8 mouse cellular contexts compared by ENCODE assay signal in the genomic region with DNA sequence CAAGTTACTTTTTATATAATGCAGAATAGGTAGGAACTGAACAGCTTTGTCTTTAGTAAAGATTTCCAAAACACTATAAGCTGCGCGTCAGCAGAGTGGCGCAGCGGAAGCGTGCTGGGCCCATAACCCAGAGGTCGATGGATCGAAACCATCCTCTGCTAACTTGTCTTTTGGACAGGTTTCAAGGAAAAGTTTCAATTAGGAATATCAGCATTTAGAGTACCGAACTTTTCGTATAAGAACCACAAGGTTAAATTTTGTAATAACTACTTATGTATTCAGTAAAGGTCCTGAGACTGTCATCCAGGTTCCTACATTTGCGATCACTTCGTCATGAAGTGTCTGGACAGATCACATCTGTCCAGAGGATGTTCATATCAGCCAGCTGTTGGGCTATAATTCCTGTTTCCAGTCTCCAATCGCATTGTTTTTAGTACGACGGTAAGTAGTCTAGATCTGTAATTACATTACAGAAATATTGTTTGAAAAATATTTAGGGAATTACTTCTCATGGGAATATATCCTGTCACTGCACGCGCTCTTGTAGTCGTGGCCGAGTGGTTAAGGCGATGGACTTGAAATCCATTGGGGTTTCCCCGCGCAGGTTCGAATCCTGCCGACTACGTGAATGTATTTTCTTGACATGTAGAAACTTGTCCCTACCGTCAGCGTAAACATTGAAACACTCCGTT. TPM values are rescaled to one million over a fixed set of nuclear protein-coding genes. Genes with fewer than 3 reads are reported as not detected.
A peak's percentile ranks its signal among the peaks of the same experiment; 100 is the strongest.
DNase-seq lines count a peak whose midpoint lies in the region; ATAC-seq and TF ChIP-seq lines count a peak whose summit lies in the region.

No protein-coding gene starts in this region.

- H3K36me3 ChIP-seq in G1E (replicated peaks), result no peaks in the 10 kb centered on the region
- H3K36me3 ChIP-seq in hindbrain, embryonic 10.5 days, result no peaks in the 10 kb centered on the region
- H3K36me3 ChIP-seq in lung, embryonic 15.5 days, result no peaks in the 10 kb centered on the region
- no peaks in the 10 kb centered on the region for H3K36me3 ChIP-seq in thymus, adult 2 months (ENCODE audit: control insufficient read depth, insufficient read depth, low read length)

- no peak for TF ChIP-seq CTCF in G1E (IDR thresholded peaks at IDR 0.05; ENCODE audit: low read depth, low read length)
- no peak for TF ChIP-seq CTCF in olfactory bulb, adult 2 months (IDR thresholded peaks at IDR 0.05; ENCODE audit: insufficient read depth, low read depth, low read length)
- no peak for TF ChIP-seq CTCF in thymus, adult 2 months (IDR thresholded peaks at IDR 0.05; ENCODE audit: borderline replicate concordance, control insufficient read depth, extremely low read depth, insufficient read depth, low read length, poor library complexity)

- WGBS in hindbrain, embryonic 10.5 days, result under 1% methylated on average over 27 of the region's 27 CpGs
- under 1% methylated on average over 27 of the region's 27 CpGs for WGBS in lung, embryonic 15.5 days
- WGBS in olfactory bulb, adult 2 months, result under 1% methylated on average over 27 of the region's 27 CpGs
- WGBS in thymus, adult 2 months, result under 1% methylated on average over 27 of the region's 27 CpGs

- no peak overlapping the region for H3K27ac ChIP-seq in hindbrain, embryonic 10.5 days
- peak overlapping the region; percentile 81 for H3K27ac ChIP-seq in lung, embryonic 15.5 days
- no peak overlapping the region for H3K27ac ChIP-seq in olfactory bulb, adult 2 months (ENCODE audit: insufficient read depth, low read depth, low read length)
- no peak overlapping the region; the same call in 1 of the 2 replicates for H3K27ac ChIP-seq in thymus, adult 2 months (ENCODE audit: control insufficient read depth, insufficient read depth, low read length)

- peak overlapping the region; percentile 89 for H3K4me2 ChIP-seq in lung, embryonic 15.5 days

- DNase-seq in G1E (ENCODE audit: low spot score), result no peak
- peak; percentile 95 for DNase-seq in cerebellum, adult 9-10 months
- DNase-seq in hindbrain, embryonic 10.5 days (ENCODE audit: low spot score), result peak; percentile 89
- DNase-seq in layer of hippocampus, adult 9-10 months (ENCODE audit: low spot score), result peak; percentile 97
- DNase-seq in thymus, adult 2 months, result peak; percentile 90

- H3K27me3 ChIP-seq in G1E (ENCODE audit: insufficient read depth, low read length), result no peaks in the 10 kb centered on the region
- no peaks in the 10 kb centered on the region for H3K27me3 ChIP-seq in hindbrain, embryonic 10.5 days (ENCODE audit: insufficient read depth, poor library complexity, severe bottlenecking)
- no peaks in the 10 kb centered on the region for H3K27me3 ChIP-seq in lung, embryonic 15.5 days
- H3K27me3 ChIP-seq in thymus, adult 2 months (ENCODE audit: control insufficient read depth, insufficient read depth, low read length), result no peaks in the 10 kb centered on the region

- H3K4me1 ChIP-seq in G1E (ENCODE audit: insufficient read depth, low read depth, low read length), result peaks cover 37% of the 10 kb centered on the region
- peaks cover 6% of the 10 kb centered on the region; the same call in 1 of the 2 replicates for H3K4me1 ChIP-seq in hindbrain, embryonic 10.5 days (replicated peaks)
- H3K4me1 ChIP-seq in lung, embryonic 15.5 days, result peaks cover 15% of the 10 kb centered on the region; the same call in 1 of the 2 replicates
- H3K4me1 ChIP-seq in olfactory bulb, adult 2 months (ENCODE audit: control insufficient read depth, insufficient read depth, low read length), result peaks cover 2% of the 10 kb centered on the region; the same call in 1 of the 2 replicates
- H3K4me1 ChIP-seq in thymus, adult 2 months (replicated peaks; ENCODE audit: control insufficient read depth, insufficient read depth, low read length), result peaks cover 2% of the 10 kb centered on the region

- peak overlapping the region; percentile 67 for H3K4me3 ChIP-seq in G1E (ENCODE audit: low read depth, low read length)
- H3K4me3 ChIP-seq in hindbrain, embryonic 10.5 days, result peak overlapping the region; percentile 58
- peak overlapping the region; percentile 55 for H3K4me3 ChIP-seq in lung, embryonic 15.5 days
- peak overlapping the region; percentile 53 for H3K4me3 ChIP-seq in olfactory bulb, adult 2 months (ENCODE audit: insufficient read depth, low read depth, low read length)
- H3K4me3 ChIP-seq in thymus, adult 2 months (ENCODE audit: control insufficient read depth, insufficient read depth, low read length), result peak overlapping the region; percentile 60

- no peaks in the 10 kb centered on the region for H3K9me3 ChIP-seq in G1E (replicated peaks)
- H3K9me3 ChIP-seq in hindbrain, embryonic 10.5 days, result no peaks in the 10 kb centered on the region
- H3K9me3 ChIP-seq in lung, embryonic 15.5 days, result no peaks in the 10 kb centered on the region

- peak overlapping the region; percentile 36; the same call in 1 of the 2 replicates for H3K9ac ChIP-seq in lung, embryonic 15.5 days

- TF ChIP-seq POLR2A in olfactory bulb, adult 2 months (IDR thresholded peaks at IDR 0.05; ENCODE audit: insufficient read depth, low read depth, low read length), result no peak
- TF ChIP-seq POLR2A in thymus, adult 2 months (IDR thresholded peaks at IDR 0.05; ENCODE audit: control insufficient read depth, extremely low read depth, insufficient read depth, low read length, poor library complexity), result no peak

- ATAC-seq in G1E (ENCODE audit: extremely low read depth, insufficient number of reproducible peaks, low FRiP score, poor library complexity, severe bottlenecking), result no peak
- ATAC-seq in frontal cortex, adult (ENCODE audit: low TSS enrichment), result peak; percentile 63
- ATAC-seq in lung, embryonic 15.5 days (ENCODE audit: borderline replicate concordance, extremely low read depth, low FRiP score, low TSS enrichment), result peak; percentile 87

RNA-seq across cellular contexts. Expression of gene Hist1h4h, which starts 13.1 kb away (rescaled TPM):
- total RNA-seq in G1E (2014; fragmentation: Nextera tagmentation) (309 and 344 TPM in 2 replicates), G1E (2017) (843 and 1,115 TPM in 2 replicates)
- 11.0 and 66.6 TPM in 2 replicates for polyA plus RNA-seq in G1E (2012)
- polyA plus RNA-seq in hindbrain, embryonic 10.5 days (2016; fragmentation: Nextera tagmentation; extraction: Ambion mirVana), result 5.8 and 7.4 TPM in 2 replicates
- 6.9 and 8.1 TPM in 2 replicates for polyA plus RNA-seq in lung, embryonic 15.5 days (2015; fragmentation: Nextera tagmentation; extraction: Ambion mirVana)
- polyA plus RNA-seq in olfactory bulb, adult 2 months (2012; ENCODE audit: insufficient read depth, insufficient read length, low replicate concordance, missing spikeins), result not detected in 2 replicates
- polyA plus RNA-seq in thymus, adult 2 months (2012; rRNA removed), result 150 and 182 TPM in 2 replicates

RNA-seq across cellular contexts. Expression of gene Hist1h2af, which starts 16.0 kb away (rescaled TPM):
- 510 and 530 TPM in 2 replicates for total RNA-seq in G1E (2014; fragmentation: Nextera tagmentation)
- 1,417 and 2,284 TPM in 2 replicates for total RNA-seq in G1E (2017)
- 1,681 and 3,392 TPM in 2 replicates for polyA plus RNA-seq in G1E (2012)
- polyA plus RNA-seq in hindbrain, embryonic 10.5 days (2016; fragmentation: Nextera tagmentation; extraction: Ambion mirVana), result 7.8 and 9.2 TPM in 2 replicates
- 6.2 and 8.4 TPM in 2 replicates for polyA plus RNA-seq in lung, embryonic 15.5 days (2015; fragmentation: Nextera tagmentation; extraction: Ambion mirVana)
- not detected in 2 replicates for polyA plus RNA-seq in olfactory bulb, adult 2 months (2012; ENCODE audit: insufficient read depth, insufficient read length, low replicate concordance, missing spikeins)
- polyA plus RNA-seq in thymus, adult 2 months (2012; rRNA removed), result 4,070 and 5,945 TPM in 2 replicates

RNA-seq across cellular contexts. Expression of gene Hist1h3g, which starts 17.5 kb away (rescaled TPM):
- 647 and 719 TPM in 2 replicates for total RNA-seq in G1E (2014; fragmentation: Nextera tagmentation)
- total RNA-seq in G1E (2017), result 217 and 302 TPM in 2 replicates
- 12.1 and 32.9 TPM in 2 replicates for polyA plus RNA-seq in G1E (2012)
- 3.3 and 6.0 TPM in 2 replicates for polyA plus RNA-seq in hindbrain, embryonic 10.5 days (2016; fragmentation: Nextera tagmentation; extraction: Ambion mirVana)
- 9.5 and 10.8 TPM in 2 replicates for polyA plus RNA-seq in lung, embryonic 15.5 days (2015; fragmentation: Nextera tagmentation; extraction: Ambion mirVana)
- not detected in 2 replicates for polyA plus RNA-seq in olfactory bulb, adult 2 months (2012; ENCODE audit: insufficient read depth, insufficient read length, low replicate concordance, missing spikeins)
- 496 and 661 TPM in 2 replicates for polyA plus RNA-seq in thymus, adult 2 months (2012; rRNA removed)

RNA-seq across cellular contexts. Expression of gene Hist1h2bh, which starts 25.4 kb away (rescaled TPM):
- total RNA-seq in G1E (2014; fragmentation: Nextera tagmentation) (32.7 and 41.6 TPM in 2 replicates), G1E (2017) (77.6 and 126 TPM in 2 replicates)
- polyA plus RNA-seq in G1E (2012), result 0.91 and 4.9 TPM in 2 replicates
- 0.51 and 1.1 TPM in 2 replicates for polyA plus RNA-seq in hindbrain, embryonic 10.5 days (2016; fragmentation: Nextera tagmentation; extraction: Ambion mirVana)
- polyA plus RNA-seq in lung, embryonic 15.5 days (2015; fragmentation: Nextera tagmentation; extraction: Ambion mirVana), result 1.4 TPM in 2 replicates
- not detected in 2 replicates for polyA plus RNA-seq in olfactory bulb, adult 2 months (2012; ENCODE audit: insufficient read depth, insufficient read length, low replicate concordance, missing spikeins)
- polyA plus RNA-seq in thymus, adult 2 months (2012; rRNA removed), result 37.8 and 51.2 TPM in 2 replicates

RNA-seq across cellular contexts. Expression of gene Hist1h3f, which starts 26.1 kb away (rescaled TPM):
- total RNA-seq in G1E (2014; fragmentation: Nextera tagmentation) (125 and 143 TPM in 2 replicates), G1E (2017) (96.8 and 187 TPM in 2 replicates)
- polyA plus RNA-seq in G1E (2012), result 1.8 and 12.3 TPM in 2 replicates
- 0.92 and 1.1 TPM in 2 replicates for polyA plus RNA-seq in hindbrain, embryonic 10.5 days (2016; fragmentation: Nextera tagmentation; extraction: Ambion mirVana)
- 0.75 and 1.5 TPM in 2 replicates for polyA plus RNA-seq in lung, embryonic 15.5 days (2015; fragmentation: Nextera tagmentation; extraction: Ambion mirVana)
- not detected in 2 replicates for polyA plus RNA-seq in olfactory bulb, adult 2 months (2012; ENCODE audit: insufficient read depth, insufficient read length, low replicate concordance, missing spikeins)
- polyA plus RNA-seq in thymus, adult 2 months (2012; rRNA removed), result 72.3 and 87.8 TPM in 2 replicates

Comparison
In these comparisons a context has a peak if more than half of its experiments do, and no peak if none do; other contexts are left out.
1. RNA of gene Hist1h2af, which starts 16.0 kb away (polyA plus RNA-seq): 4,070 to 5,945 TPM in thymus, adult 2 months and 1,681 to 3,392 TPM in G1E; 7.8 to 9.2 TPM in hindbrain, embryonic 10.5 days, 6.2 to 8.4 TPM in lung, embryonic 15.5 days and not detected in olfactory bulb, adult 2 months; every median in the first group is over 100 times any median in the second.
2. RNA of gene Hist1h3g, which starts 17.5 kb away (polyA plus RNA-seq): 496 to 661 TPM in thymus, adult 2 months; 12.1 to 32.9 TPM in G1E, 9.5 to 10.8 TPM in lung, embryonic 15.5 days, 3.3 to 6.0 TPM in hindbrain, embryonic 10.5 days and not detected in olfactory bulb, adult 2 months; every median in the first group is over 10 times any median in the second.
3. Peak in every context shown above with its lines, with median percentiles within 50 percentile points of each other: H3K4me3 ChIP-seq.